29 mouse cellular contexts compared by ENCODE assay signal in genomic region chr5:8632901-8633300, GRCm38 (mm10). TPM values are rescaled to one million over a fixed set of nuclear protein-coding genes. Genes with fewer than 3 reads are reported as not detected.
"Had no signal": no experiment of that assay in that cellular context is flagged by ENCODE, and none has a peak within 500 bp of the region (broad histone marks: within the 10 kb centered on the region; RNA-seq: fewer than 3 reads in every experiment).

No protein-coding gene starts in this region.

- ATAC-seq: forebrain, embryonic 13.5 days; forebrain, embryonic 14.5 days; forebrain, embryonic 15.5 days; forebrain, embryonic 16.5 days; forebrain, postnatal 0 days had no signal

- H3K4me3 ChIP-seq: embryonic facial prominence, embryonic 10.5 days; embryonic facial prominence, embryonic 12.5 days; embryonic facial prominence, embryonic 13.5 days; embryonic facial prominence, embryonic 15.5 days; erythroblast, embryonic 14.5 days; forebrain, embryonic 10.5 days; forebrain, embryonic 12.5 days; forebrain, embryonic 13.5 days; forebrain, embryonic 15.5 days; gastrocnemius, adult 2 months had no signal

- H3K9me3 ChIP-seq: embryonic facial prominence, embryonic 10.5 days; embryonic facial prominence, embryonic 12.5 days; embryonic facial prominence, embryonic 13.5 days; embryonic facial prominence, embryonic 15.5 days; forebrain, embryonic 10.5 days; forebrain, embryonic 12.5 days; forebrain, embryonic 13.5 days; forebrain, embryonic 15.5 days had no signal

- H3K4me1 ChIP-seq: embryonic facial prominence, embryonic 10.5 days; embryonic facial prominence, embryonic 12.5 days; embryonic facial prominence, embryonic 13.5 days; embryonic facial prominence, embryonic 15.5 days; forebrain, embryonic 10.5 days; forebrain, embryonic 12.5 days; forebrain, embryonic 13.5 days; forebrain, embryonic 15.5 days had no signal

- H3K9ac ChIP-seq: embryonic facial prominence, embryonic 12.5 days; embryonic facial prominence, embryonic 13.5 days; embryonic facial prominence, embryonic 15.5 days; forebrain, embryonic 12.5 days; forebrain, embryonic 13.5 days; forebrain, embryonic 15.5 days; forebrain, postnatal 0 days had no signal

- H3K27ac ChIP-seq: embryonic facial prominence, embryonic 10.5 days; embryonic facial prominence, embryonic 12.5 days; embryonic facial prominence, embryonic 13.5 days; embryonic facial prominence, embryonic 15.5 days; forebrain, embryonic 10.5 days; forebrain, embryonic 12.5 days; forebrain, embryonic 13.5 days; forebrain, embryonic 15.5 days; gastrocnemius, adult 2 months had no signal

- H3K4me2 ChIP-seq: embryonic facial prominence, embryonic 12.5 days; embryonic facial prominence, embryonic 13.5 days; embryonic facial prominence, embryonic 15.5 days; forebrain, embryonic 12.5 days; forebrain, embryonic 13.5 days; forebrain, embryonic 15.5 days had no signal

- H3K27me3 ChIP-seq: embryonic facial prominence, embryonic 12.5 days; embryonic facial prominence, embryonic 13.5 days; embryonic facial prominence, embryonic 15.5 days; forebrain, embryonic 12.5 days; forebrain, embryonic 13.5 days; forebrain, embryonic 15.5 days had no signal

- H3K36me3 ChIP-seq: embryonic facial prominence, embryonic 10.5 days; embryonic facial prominence, embryonic 12.5 days; embryonic facial prominence, embryonic 13.5 days; embryonic facial prominence, embryonic 15.5 days; forebrain, embryonic 10.5 days; forebrain, embryonic 12.5 days; forebrain, embryonic 15.5 days had no signal

- DNase-seq: cerebellum, adult 18-20 months; cerebellum, adult 2 months; cerebellum, adult 8-10 months; cerebellum, adult 9-10 months; cerebellum, adult 9-11 months; cerebellum, postnatal 10 days; cerebellum, postnatal 14 days; cerebellum, postnatal 25 days; cerebellum, postnatal 36 days; embryo, embryonic 11 days; forebrain, postnatal 0 days; gastrocnemius, adult 2 months; gastrocnemius, postnatal 10 days; gastrocnemius, postnatal 14 days; gastrocnemius, postnatal 25 days; gastrocnemius, postnatal 36 days; heart, adult 11 months; heart, adult 18-20 months had no signal

RNA-seq across cellular contexts. Expression of gene Rundc3b, which starts 10.1 kb away (rescaled TPM):
- polyA plus RNA-seq: erythroblast, embryonic 14.5 days had no signal

RNA-seq across cellular contexts. Expression of gene Abcb1a, which starts 27.0 kb away (rescaled TPM):
- polyA plus RNA-seq: erythroblast, embryonic 14.5 days had no signal
